In genomic region chr11:65740390-65740789, GRCm38 (mm10) we compare ENCODE assay signal across 17 mouse cellular contexts. TPM values are rescaled to one million over a fixed set of nuclear protein-coding genes. Genes with fewer than 3 reads are reported as not detected.
DNase-seq lines count a peak whose midpoint lies in the region; ATAC-seq and TF ChIP-seq lines count a peak whose summit lies in the region.
"Had no signal": no experiment of that assay in that cellular context is flagged by ENCODE, and none has a peak within 500 bp of the region (broad histone marks: within the 10 kb centered on the region; RNA-seq: fewer than 3 reads in every experiment).

No protein-coding gene starts in this region.

- H3K27ac ChIP-seq in heart, postnatal 0 days (ENCODE audit: low read depth): peak overlapping the region; percentile 2; the same call in 1 of the 2 replicates
- H3K27ac ChIP-seq in intestine, embryonic 16.5 days (ENCODE audit: low read length): peak overlapping the region; percentile 68
- H3K27ac ChIP-seq in heart, embryonic 12.5 days (ENCODE audit: poor library complexity, severe bottlenecking): no peak overlapping the region
- H3K27ac ChIP-seq in gastrocnemius, adult 2 months: no peak overlapping the region
- H3K27ac ChIP-seq in kidney, embryonic 14.5 days (ENCODE audit: low read depth, low read length): no peak overlapping the region
- H3K27ac ChIP-seq: heart, embryonic 15.5 days; hindbrain, embryonic 12.5 days; limb, embryonic 10.5 days had no signal

- H3K4me2 ChIP-seq in heart, postnatal 0 days (ENCODE audit: low read depth, low read length): no peak overlapping the region
- H3K4me2 ChIP-seq in intestine, embryonic 16.5 days (ENCODE audit: low read depth, low read length): no peak overlapping the region
- H3K4me2 ChIP-seq in heart, embryonic 12.5 days: no peak overlapping the region
- H3K4me2 ChIP-seq in kidney, embryonic 14.5 days (replicated peaks; ENCODE audit: low read depth, low read length): no peak overlapping the region
- H3K4me2 ChIP-seq: heart, embryonic 15.5 days; hindbrain, embryonic 12.5 days; lung, embryonic 14.5 days had no signal

- TF ChIP-seq CTCF in heart, postnatal 0 days (IDR thresholded peaks at IDR 0.05; ENCODE audit: low read depth): no peak
- no peak for TF ChIP-seq CTCF in gastrocnemius, adult 2 months (IDR thresholded peaks at IDR 0.05)

- no peak for TF ChIP-seq EP300 in heart, postnatal 0 days (IDR thresholded peaks at IDR 0.05; ENCODE audit: low read depth)

- ATAC-seq in heart, postnatal 0 days (ENCODE audit: insufficient read depth, low read depth): no peak
- peak; percentile 40; the same call in 1 of the 2 replicates for ATAC-seq in intestine, embryonic 16.5 days
- peak; percentile 88 for ATAC-seq in megakaryocyte progenitor cell, adult 5-6 weeks (replicated peaks; ENCODE audit: poor library complexity)
- ATAC-seq in heart, embryonic 12.5 days (ENCODE audit: insufficient number of reproducible peaks, low FRiP score): no peak
- ATAC-seq in kidney, embryonic 14.5 days (ENCODE audit: low FRiP score, low TSS enrichment): no peak

- no peak overlapping the region for H3K4me3 ChIP-seq in heart, postnatal 0 days (ENCODE audit: low read depth, low read length)
- no peak overlapping the region for H3K4me3 ChIP-seq in intestine, embryonic 16.5 days (ENCODE audit: low read length)
- H3K4me3 ChIP-seq in heart, embryonic 12.5 days: no peak overlapping the region
- H3K4me3 ChIP-seq in gastrocnemius, adult 2 months: no peak overlapping the region
- H3K4me3 ChIP-seq in kidney, embryonic 14.5 days (ENCODE audit: low read length): no peak overlapping the region
- H3K4me3 ChIP-seq: heart, embryonic 15.5 days; hindbrain, embryonic 12.5 days; limb, embryonic 10.5 days had no signal

- H3K4me1 ChIP-seq in heart, postnatal 0 days (ENCODE audit: control insufficient read depth, insufficient read depth): peaks cover 19% of the 10 kb centered on the region; the same call in 1 of the 2 replicates
- H3K4me1 ChIP-seq in intestine, embryonic 16.5 days (ENCODE audit: control insufficient read depth, insufficient read depth, low read length): peaks cover 14% of the 10 kb centered on the region
- peaks cover 19% of the 10 kb centered on the region for H3K4me1 ChIP-seq in heart, embryonic 12.5 days (replicated peaks)
- H3K4me1 ChIP-seq in kidney, embryonic 14.5 days (ENCODE audit: control insufficient read depth, insufficient read depth, low read length): no peaks in the 10 kb centered on the region
- H3K4me1 ChIP-seq: hindbrain, embryonic 12.5 days; limb, embryonic 10.5 days had no signal

- no peaks in the 10 kb centered on the region for H3K27me3 ChIP-seq in heart, postnatal 0 days (ENCODE audit: control insufficient read depth, insufficient read depth, low read length)
- H3K27me3 ChIP-seq in intestine, embryonic 16.5 days (replicated peaks; ENCODE audit: control insufficient read depth, insufficient read depth, low read length): no peaks in the 10 kb centered on the region
- H3K27me3 ChIP-seq in heart, embryonic 12.5 days (replicated peaks): no peaks in the 10 kb centered on the region
- no peaks in the 10 kb centered on the region for H3K27me3 ChIP-seq in kidney, embryonic 14.5 days (ENCODE audit: control insufficient read depth, insufficient read depth, low read length)
- H3K27me3 ChIP-seq: heart, embryonic 15.5 days; hindbrain, embryonic 12.5 days had no signal

- H3K9me3 ChIP-seq in heart, postnatal 0 days (replicated peaks; ENCODE audit: control insufficient read depth, low read length): no peaks in the 10 kb centered on the region
- no peaks in the 10 kb centered on the region for H3K9me3 ChIP-seq in intestine, embryonic 16.5 days (ENCODE audit: control insufficient read depth, low read length)
- H3K9me3 ChIP-seq in heart, embryonic 12.5 days (replicated peaks): no peaks in the 10 kb centered on the region
- no peaks in the 10 kb centered on the region for H3K9me3 ChIP-seq in kidney, embryonic 14.5 days (ENCODE audit: control insufficient read depth, low read length)
- H3K9me3 ChIP-seq: heart, embryonic 15.5 days; hindbrain, embryonic 12.5 days; limb, embryonic 10.5 days had no signal

- DNase-seq in heart, postnatal 0 days (ENCODE audit: low spot score): no peak
- DNase-seq in heart, adult 18-20 months: no peak
- peak; percentile 35 for DNase-seq in CD4-positive helper T cell, adult 2 months (ENCODE audit: low read depth, low spot score)
- DNase-seq in gastrocnemius, adult 2 months: no peak
- DNase-seq: adrenal gland, postnatal 10 days; cerebellum, adult 8-10 months; kidney, adult 11 months; layer of hippocampus, postnatal 36 days; lung, embryonic 14.5 days; right cerebral cortex, adult 18-20 months had no signal

- 53% methylated on average over 2 of the region's 2 CpGs for WGBS in heart, postnatal 0 days
- WGBS in intestine, embryonic 16.5 days: 60% methylated on average over 2 of the region's 2 CpGs
- WGBS in heart, embryonic 12.5 days: 70% methylated on average over 2 of the region's 2 CpGs
- WGBS in kidney, embryonic 14.5 days: 70% methylated on average over 2 of the region's 2 CpGs

- no peak overlapping the region for H3K9ac ChIP-seq in heart, postnatal 0 days (replicated peaks; ENCODE audit: low read depth, low read length)
- H3K9ac ChIP-seq in intestine, embryonic 16.5 days (ENCODE audit: low read depth, low read length): no peak overlapping the region
- no peak overlapping the region for H3K9ac ChIP-seq in heart, embryonic 12.5 days
- no peak overlapping the region for H3K9ac ChIP-seq in kidney, embryonic 14.5 days (ENCODE audit: low read depth, low read length)
- H3K9ac ChIP-seq: heart, embryonic 15.5 days; hindbrain, embryonic 12.5 days; lung, embryonic 14.5 days had no signal

- intact Hi-C loops in gastrocnemius, adult 2 months (cut with DNase I): no loop called here

- 0 out of 2 replicates have a peak, but pooled peaks cover 4% of the 10 kb centered on the region for H3K36me3 ChIP-seq in heart, postnatal 0 days (replicated peaks; ENCODE audit: control insufficient read depth, insufficient read depth, low read length)
- no peaks in the 10 kb centered on the region for H3K36me3 ChIP-seq in intestine, embryonic 16.5 days (ENCODE audit: control insufficient read depth, insufficient read depth, low read length)
- no peaks in the 10 kb centered on the region for H3K36me3 ChIP-seq in heart, embryonic 12.5 days
- no peaks in the 10 kb centered on the region for H3K36me3 ChIP-seq in kidney, embryonic 14.5 days (ENCODE audit: control insufficient read depth, insufficient read depth, low read length)
- H3K36me3 ChIP-seq: heart, embryonic 15.5 days; hindbrain, embryonic 12.5 days had no signal

RNA-seq across cellular contexts. Expression of gene Map2k4, which starts 47.7 kb away (rescaled TPM):
- total RNA-seq in heart, postnatal 0 days (2014; rRNA removed; ENCODE audit: low replicate concordance): 77.9 and 105 TPM in 2 replicates
- polyA plus RNA-seq in heart, postnatal 0 days (2015; fragmentation: Nextera tagmentation; extraction: Ambion mirVana): 50.0 and 55.5 TPM in 2 replicates
- total RNA-seq in heart, adult 18-20 months (2021): 10 to 100 TPM; 42.1 to 43.9 TPM
- polyA plus RNA-seq in intestine, embryonic 16.5 days (2015; fragmentation: Nextera tagmentation; extraction: Ambion mirVana): 50.6 and 50.9 TPM in 2 replicates
- 56.8 and 61.7 TPM in 2 replicates for total RNA-seq in megakaryocyte progenitor cell, adult 5-6 weeks (2015)
- 27.2 and 37.2 TPM in 2 replicates for total RNA-seq in megakaryocyte progenitor cell, adult 5-6 weeks (2017)
- polyA plus RNA-seq in heart, embryonic 12.5 days (2016; fragmentation: Nextera tagmentation; extraction: Ambion mirVana): 73.4 and 74.0 TPM in 2 replicates
- total RNA-seq in gastrocnemius, adult 2 months (2021): 10 to 100 TPM; 61.3 to 77.9 TPM
- 58.0 and 82.5 TPM in 2 replicates for polyA plus RNA-seq in kidney, embryonic 14.5 days (2014; fragmentation: Nextera tagmentation; extraction: Ambion mirVana)

Comparison
In these comparisons a context has a peak if more than half of its experiments do, and no peak if none do; other contexts are left out.
1. H3K27ac ChIP-seq: peak in heart, postnatal 0 days (single experiment) and intestine, embryonic 16.5 days (single experiment); none in heart, embryonic 12.5 days (single experiment), gastrocnemius, adult 2 months (single experiment) and kidney, embryonic 14.5 days (single experiment).
2. ATAC-seq: peak in intestine, embryonic 16.5 days (single experiment) and megakaryocyte progenitor cell, adult 5-6 weeks (single experiment); none in heart, postnatal 0 days (single experiment), heart, embryonic 12.5 days (single experiment) and kidney, embryonic 14.5 days (single experiment).